ENCODE assay signal across 16 mouse cellular contexts in the genomic region with DNA sequence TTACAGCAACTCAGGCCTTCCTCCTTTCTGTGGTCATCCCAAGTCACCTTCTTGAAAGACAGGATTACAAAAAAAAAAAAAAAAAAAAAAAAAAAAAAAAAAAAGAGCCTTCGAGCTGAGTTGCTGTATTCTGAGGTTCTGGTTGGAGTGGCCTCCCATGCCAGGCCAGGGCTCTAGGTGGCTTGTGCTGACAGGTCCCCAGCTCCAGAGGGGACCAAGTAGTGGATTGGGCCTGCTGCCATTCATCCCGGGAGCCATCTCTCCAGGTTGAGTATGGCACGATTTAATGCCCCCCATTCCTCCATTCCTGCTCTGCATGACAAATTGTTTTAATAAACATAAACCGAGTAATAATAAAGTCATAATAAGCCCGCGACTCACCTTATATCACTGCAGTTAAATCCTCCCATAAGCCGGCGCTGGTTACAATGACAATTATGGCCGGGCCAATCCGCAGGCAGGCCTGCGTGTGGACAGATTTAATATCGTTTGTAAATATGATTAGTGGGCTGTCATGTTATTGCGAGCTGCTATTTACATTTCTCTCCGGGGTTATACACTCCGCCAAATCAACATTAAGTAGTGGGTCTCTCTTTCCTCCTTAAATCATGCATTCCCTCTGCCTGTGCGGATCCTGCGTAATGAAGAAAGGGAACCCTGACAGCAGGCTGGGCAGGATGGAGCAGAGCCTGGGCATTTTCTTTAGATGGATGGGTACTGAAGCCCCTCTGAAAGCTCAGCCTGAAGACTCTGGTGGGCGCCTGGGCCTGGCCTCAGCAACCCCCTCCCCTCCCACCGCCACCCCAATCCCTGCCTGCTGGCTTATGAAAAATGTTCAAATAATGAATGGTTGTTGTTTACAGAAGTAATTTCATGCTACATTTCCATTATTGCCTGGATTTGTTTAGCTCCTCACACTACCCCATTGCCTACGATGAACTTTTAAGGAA. TPM values are rescaled to one million over a fixed set of nuclear protein-coding genes. Genes with fewer than 3 reads are reported as not detected.
DNase-seq lines count a peak whose midpoint lies in the region; ATAC-seq and TF ChIP-seq lines count a peak whose summit lies in the region.
"Had no signal": no experiment of that assay in that cellular context is flagged by ENCODE, and none has a peak within 500 bp of the region (broad histone marks: within the 10 kb centered on the region; RNA-seq: fewer than 3 reads in every experiment).

No protein-coding gene starts in this region.

- H3K4me3 ChIP-seq in lung, embryonic 14.5 days (ENCODE audit: low read depth, low read length), result no peak overlapping the region
- no peak overlapping the region for H3K4me3 ChIP-seq in hindbrain, embryonic 12.5 days
- no peak overlapping the region for H3K4me3 ChIP-seq in intestine, embryonic 15.5 days (replicated peaks)
- no peak overlapping the region for H3K4me3 ChIP-seq in midbrain, embryonic 16.5 days (ENCODE audit: low read depth, low read length)
- no peak overlapping the region for H3K4me3 ChIP-seq in forebrain, embryonic 14.5 days (ENCODE audit: low read depth, low read length)
- H3K4me3 ChIP-seq: embryonic facial prominence, embryonic 15.5 days; forebrain, embryonic 13.5 days; heart, embryonic 15.5 days had no signal

- ATAC-seq in lung, embryonic 14.5 days (ENCODE audit: insufficient read depth), result 0 out of 2 replicates have a peak, but pooled peaks have one; percentile 22
- peak; percentile 55 for ATAC-seq in hindbrain, embryonic 12.5 days (ENCODE audit: low FRiP score)
- peak; percentile 34; the same call in 1 of the 2 replicates for ATAC-seq in intestine, embryonic 15.5 days
- ATAC-seq in midbrain, embryonic 16.5 days, result peak; percentile 49
- ATAC-seq in forebrain, embryonic 14.5 days, result no peak
- ATAC-seq: forebrain, embryonic 13.5 days; inflammation-experienced regulatory T-cells, adult 6 months had no signal

- no peaks in the 10 kb centered on the region for H3K4me1 ChIP-seq in lung, embryonic 14.5 days (ENCODE audit: insufficient read depth)
- peaks cover 16% of the 10 kb centered on the region for H3K4me1 ChIP-seq in hindbrain, embryonic 12.5 days
- H3K4me1 ChIP-seq in intestine, embryonic 15.5 days (replicated peaks), result 0 out of 2 replicates have a peak, but pooled peaks cover 5% of the 10 kb centered on the region
- H3K4me1 ChIP-seq in midbrain, embryonic 16.5 days (ENCODE audit: control insufficient read depth, insufficient read depth, low read length), result peaks cover 3% of the 10 kb centered on the region; the same call in 1 of the 2 replicates
- peaks cover 3% of the 10 kb centered on the region; the same call in 1 of the 2 replicates for H3K4me1 ChIP-seq in forebrain, embryonic 14.5 days (ENCODE audit: control insufficient read depth, insufficient read depth, low read length)
- H3K4me1 ChIP-seq: embryonic facial prominence, embryonic 15.5 days; heart, embryonic 15.5 days had no signal

- no peak for DNase-seq in lung, embryonic 14.5 days
- no peak for DNase-seq in lung, postnatal 25 days (ENCODE audit: low spot score)
- DNase-seq in right cerebral cortex, postnatal 25 days, result no peak
- no peak for DNase-seq in kidney, postnatal 36 days
- DNase-seq in forebrain, embryonic 14.5 days (ENCODE audit: low spot score), result no peak
- DNase-seq: adrenal gland, postnatal 25 days; cerebellum, adult 9-10 months; layer of hippocampus, postnatal 36 days had no signal

- 63% methylated on average over 20 of the region's 20 CpGs for WGBS in lung, embryonic 14.5 days
- 74% methylated on average over 20 of the region's 20 CpGs for WGBS in hindbrain, embryonic 12.5 days
- WGBS in intestine, embryonic 15.5 days, result 62% methylated on average over 20 of the region's 20 CpGs
- 66% methylated on average over 20 of the region's 20 CpGs for WGBS in midbrain, embryonic 16.5 days
- WGBS in forebrain, embryonic 14.5 days, result 88% methylated on average over 20 of the region's 20 CpGs

- no peak for TF ChIP-seq CTCF in lung, embryonic 14.5 days (IDR thresholded peaks at IDR 0.05; ENCODE audit: low read depth)

- no peaks in the 10 kb centered on the region for H3K36me3 ChIP-seq in lung, embryonic 14.5 days (ENCODE audit: insufficient read depth)
- no peaks in the 10 kb centered on the region for H3K36me3 ChIP-seq in hindbrain, embryonic 12.5 days
- H3K36me3 ChIP-seq in intestine, embryonic 15.5 days, result no peaks in the 10 kb centered on the region
- H3K36me3 ChIP-seq in midbrain, embryonic 16.5 days (ENCODE audit: control insufficient read depth, insufficient read depth, low read length), result no peaks in the 10 kb centered on the region
- no peaks in the 10 kb centered on the region for H3K36me3 ChIP-seq in forebrain, embryonic 14.5 days (ENCODE audit: control insufficient read depth, insufficient read depth, low read length)
- H3K36me3 ChIP-seq: embryonic facial prominence, embryonic 15.5 days; heart, embryonic 15.5 days had no signal

- H3K27ac ChIP-seq in lung, embryonic 14.5 days (ENCODE audit: low read depth), result peak overlapping the region; percentile 65; the same call in 1 of the 2 replicates
- peak overlapping the region; percentile 62 for H3K27ac ChIP-seq in hindbrain, embryonic 12.5 days
- no peak overlapping the region for H3K27ac ChIP-seq in intestine, embryonic 15.5 days
- no peak overlapping the region for H3K27ac ChIP-seq in midbrain, embryonic 16.5 days (ENCODE audit: low read length)
- no peak overlapping the region for H3K27ac ChIP-seq in forebrain, embryonic 14.5 days (ENCODE audit: low read depth, low read length)
- H3K27ac ChIP-seq: embryonic facial prominence, embryonic 15.5 days; forebrain, embryonic 13.5 days; heart, embryonic 15.5 days; liver, embryonic 14.5 days had no signal

- no peak overlapping the region for H3K4me2 ChIP-seq in lung, embryonic 14.5 days
- no peak overlapping the region for H3K4me2 ChIP-seq in hindbrain, embryonic 12.5 days (replicated peaks)
- peak overlapping the region; percentile 7; the same call in 1 of the 2 replicates for H3K4me2 ChIP-seq in intestine, embryonic 15.5 days (replicated peaks)
- H3K4me2 ChIP-seq in midbrain, embryonic 16.5 days (ENCODE audit: low read length), result no peak overlapping the region
- H3K4me2 ChIP-seq in forebrain, embryonic 14.5 days (ENCODE audit: low read length), result no peak overlapping the region
- H3K4me2 ChIP-seq: embryonic facial prominence, embryonic 15.5 days; forebrain, embryonic 13.5 days; heart, embryonic 15.5 days had no signal

- H3K27me3 ChIP-seq in lung, embryonic 14.5 days (ENCODE audit: insufficient read depth, low read length), result no peaks in the 10 kb centered on the region
- H3K27me3 ChIP-seq in hindbrain, embryonic 12.5 days, result no peaks in the 10 kb centered on the region
- H3K27me3 ChIP-seq in intestine, embryonic 15.5 days (replicated peaks), result no peaks in the 10 kb centered on the region
- no peaks in the 10 kb centered on the region for H3K27me3 ChIP-seq in midbrain, embryonic 16.5 days (ENCODE audit: control insufficient read depth, insufficient read depth, low read depth, low read length)
- peaks cover 28% of the 10 kb centered on the region; the same call in 1 of the 2 replicates for H3K27me3 ChIP-seq in forebrain, embryonic 14.5 days (replicated peaks; ENCODE audit: control insufficient read depth, insufficient read depth, low read length)
- H3K27me3 ChIP-seq: embryonic facial prominence, embryonic 15.5 days; heart, embryonic 15.5 days had no signal

- H3K9me3 ChIP-seq in lung, embryonic 14.5 days (ENCODE audit: low read depth, low read length), result no peaks in the 10 kb centered on the region
- no peaks in the 10 kb centered on the region for H3K9me3 ChIP-seq in hindbrain, embryonic 12.5 days (replicated peaks)
- H3K9me3 ChIP-seq in intestine, embryonic 15.5 days, result no peaks in the 10 kb centered on the region
- no peaks in the 10 kb centered on the region for H3K9me3 ChIP-seq in midbrain, embryonic 16.5 days (replicated peaks; ENCODE audit: control insufficient read depth, low read length, poor library complexity, severe bottlenecking)
- H3K9me3 ChIP-seq in forebrain, embryonic 14.5 days (replicated peaks; ENCODE audit: control insufficient read depth, low read length), result no peaks in the 10 kb centered on the region
- H3K9me3 ChIP-seq: embryonic facial prominence, embryonic 15.5 days; forebrain, embryonic 13.5 days; heart, embryonic 15.5 days had no signal

- no peak overlapping the region for H3K9ac ChIP-seq in lung, embryonic 14.5 days
- no peak overlapping the region for H3K9ac ChIP-seq in hindbrain, embryonic 12.5 days
- no peak overlapping the region for H3K9ac ChIP-seq in intestine, embryonic 15.5 days
- H3K9ac ChIP-seq in midbrain, embryonic 16.5 days (ENCODE audit: low read depth, low read length), result no peak overlapping the region
- no peak overlapping the region for H3K9ac ChIP-seq in forebrain, embryonic 14.5 days (ENCODE audit: low read length)
- H3K9ac ChIP-seq: embryonic facial prominence, embryonic 15.5 days; forebrain, embryonic 13.5 days; heart, embryonic 15.5 days; liver, embryonic 14.5 days had no signal

RNA-seq across cellular contexts. Expression of a gene that starts 46.0 kb away (rescaled TPM):
- polyA plus RNA-seq in lung, embryonic 14.5 days (2014; fragmentation: Nextera tagmentation; extraction: Ambion mirVana), result 11.8 and 15.0 TPM in 2 replicates
- 46.3 and 50.9 TPM in 2 replicates for polyA plus RNA-seq in hindbrain, embryonic 12.5 days (2016; fragmentation: Nextera tagmentation; extraction: Ambion mirVana)
- 3.5 and 3.8 TPM in 2 replicates for polyA plus RNA-seq in intestine, embryonic 15.5 days (2015; fragmentation: Nextera tagmentation; extraction: Ambion mirVana)
- polyA plus RNA-seq in midbrain, embryonic 16.5 days (2015; fragmentation: Nextera tagmentation; extraction: Ambion mirVana), result 101 and 126 TPM in 2 replicates
- polyA plus RNA-seq in forebrain, embryonic 14.5 days (2014; fragmentation: Nextera tagmentation; extraction: Ambion mirVana), result 72.2 and 72.5 TPM in 2 replicates
- polyA plus RNA-seq: inflammation-experienced regulatory T-cells, adult 6 months had no signal

Comparison
In these comparisons a context has a peak if more than half of its experiments do, and no peak if none do; other contexts are left out.
1. H3K27ac ChIP-seq: peak in lung, embryonic 14.5 days (single experiment) and hindbrain, embryonic 12.5 days (single experiment); none in intestine, embryonic 15.5 days (single experiment), midbrain, embryonic 16.5 days (single experiment) and forebrain, embryonic 14.5 days (single experiment).